Mouse (Mus musculus): ENCODE measurements around the gene Pfn3.

DNA sequence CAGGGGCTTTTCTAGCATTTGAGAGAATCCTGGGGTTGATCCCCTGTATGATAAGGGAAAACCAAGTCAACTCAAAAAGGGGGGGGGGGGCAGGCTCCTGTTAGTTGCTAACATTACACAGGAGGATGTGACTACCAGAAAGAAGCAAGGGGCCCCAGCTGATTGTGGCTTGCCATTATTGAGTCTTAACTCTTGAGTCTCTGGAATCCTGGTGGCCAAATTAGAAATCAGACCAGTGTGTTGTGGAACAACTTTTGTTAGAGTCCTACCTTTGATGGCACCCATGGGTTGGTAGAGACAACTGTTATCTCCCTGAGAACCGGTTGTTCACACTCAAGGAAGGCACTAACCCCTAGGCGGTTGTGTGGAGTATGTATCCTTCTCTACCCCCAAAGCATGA lies 47.9 kb upstream of the Pfn3 start:
- TF ChIP-seq EP300 (IDR thresholded peaks at IDR 0.05) (no peak), CTCF (IDR thresholded peaks at IDR 0.05) (no peak)
